Mouse (Mus musculus) intestine, embryonic 14.5 days (tissue): ENCODE measurements around the gene Gcn1l1. TPM values are rescaled to one million over a fixed set of nuclear protein-coding genes. Genes with fewer than 3 reads are reported as not detected.

Source experiments
- ATAC-seq: fragments of 200-750 bp; cut with Nextera tagmentation; replicated peaks from 2 replicates; pipeline ENCODE4 v1.8.0; 2017; ENCODE audit warnings: low read depth, moderate number of reproducible peaks, moderate TSS enrichment, moderate library complexity; ENCODE audit not compliant: low FRiP score, low TSS enrichment
- DNase-seq: peaks from one replicate; pipeline ENCODE4 v3.0.0-alpha.2; 2018; ENCODE audit warnings: low spot score
- H3K27ac ChIP-seq: fragments of 300-500 bp; sonication (generic); 2 replicates; pipeline ENCODE4 v1.5.1; 2014; ENCODE audit warnings: low read depth, mild to moderate bottlenecking, control low read depth
- H3K27me3 ChIP-seq: fragments of 300-500 bp; sonication (generic); replicated peaks from 2 replicates; pipeline ENCODE4 v1.6.1; 2014; ENCODE audit warnings: low read length, control low read depth; ENCODE audit not compliant: control insufficient read depth, insufficient read depth
- H3K36me3 ChIP-seq: fragments of 300-500 bp; sonication (generic); 2 replicates; pipeline ENCODE4 v1.6.1; 2014; ENCODE audit warnings: low read length, control low read depth; ENCODE audit not compliant: control insufficient read depth, insufficient read depth
- H3K4me1 ChIP-seq: fragments of 300-500 bp; sonication (generic); replicated peaks from 2 replicates; pipeline ENCODE4 v1.6.1; 2014; ENCODE audit warnings: low read length, control low read depth, mixed read lengths; ENCODE audit not compliant: control insufficient read depth, insufficient read depth
- H3K4me2 ChIP-seq: fragments of 300-500 bp; sonication (generic); 2 replicates; pipeline ENCODE4 v1.6.1; 2014; ENCODE audit warnings: low read length
- H3K4me3 ChIP-seq: fragments of 300-500 bp; sonication (generic); 2 replicates; pipeline ENCODE4 v1.5.1; 2014; ENCODE audit warnings: low read depth, low read length, control low read depth, mixed read lengths
- H3K9ac ChIP-seq: fragments of 300-500 bp; sonication (generic); 2 replicates; pipeline ENCODE4 v1.6.1; 2014; ENCODE audit warnings: mild to moderate bottlenecking, low read length
- H3K9me3 ChIP-seq: fragments of 300-500 bp; sonication (generic); 2 replicates; pipeline ENCODE4 v1.6.1; 2016; ENCODE audit warnings: low read length, control low read depth; ENCODE audit not compliant: control insufficient read depth
- WGBS: fragments of 180-500 bp; shearing (Covaris S2); extraction: QIAGEN DNeasy Blood & Tissue Kit; methylation state at CpG from one replicate; pipeline ENCODE4 v1.1.7; 2014; 5-methylcytosine and 5-hydroxymethylcytosine counted together
- polyA plus RNA-seq: library from polyadenylated mRNA; unstranded; fragments of >200 nt; fragmentation: Nextera tagmentation; extraction: Ambion mirVana; gene quantifications from 2 replicates; pipeline ENCODE4 v1.2.1, GENCODE M21; 2014

Gcn1l1 gene
- polyA plus RNA-seq, 1 experiment from 2014 or later: 44.8 TPM

DNA sequence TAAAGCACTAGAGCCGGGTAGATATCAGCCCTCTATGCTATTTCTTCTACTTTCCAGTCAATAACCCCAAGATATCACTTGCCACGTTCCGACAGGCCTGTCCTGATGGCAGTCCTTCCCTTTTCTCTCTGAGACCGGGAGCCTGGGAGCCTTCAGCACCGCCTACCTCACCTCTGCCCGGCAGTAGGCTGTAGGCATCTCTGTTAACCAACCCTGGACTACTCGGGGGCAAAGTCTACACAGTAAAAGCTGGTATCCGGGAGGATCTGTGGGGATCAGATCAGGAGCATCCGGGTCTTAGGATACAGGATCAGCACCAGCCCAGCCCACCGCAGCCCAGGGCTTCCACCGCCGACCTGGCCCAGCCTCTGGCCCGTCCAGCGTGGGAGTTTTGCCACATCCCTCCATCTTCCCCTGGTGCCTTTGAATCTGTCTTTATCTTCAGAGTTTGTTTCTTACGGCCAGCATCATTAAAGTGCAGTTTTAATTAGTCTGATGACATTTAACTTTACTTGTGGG, 42.0 kb upstream of the Gcn1l1 start:
- DNase-seq (no peak), ATAC-seq (no peak)
- Histone ChIP-seq H3K4me1 (peaks cover 38% of the 10 kb centered on the region), H3K9me3 (no peaks in the 10 kb centered on the region), H3K27me3 (no peaks in the 10 kb centered on the region), H3K27ac (peak overlapping the region; percentile 29; the same call in 1 of the 2 replicates), H3K9ac (no peak overlapping the region), H3K4me3 (no peak overlapping the region), H3K4me2 (no peak overlapping the region), H3K36me3 (no peaks in the 10 kb centered on the region)
- 67% methylated on average over 15 of the region's 15 CpGs for WGBS

DNA sequence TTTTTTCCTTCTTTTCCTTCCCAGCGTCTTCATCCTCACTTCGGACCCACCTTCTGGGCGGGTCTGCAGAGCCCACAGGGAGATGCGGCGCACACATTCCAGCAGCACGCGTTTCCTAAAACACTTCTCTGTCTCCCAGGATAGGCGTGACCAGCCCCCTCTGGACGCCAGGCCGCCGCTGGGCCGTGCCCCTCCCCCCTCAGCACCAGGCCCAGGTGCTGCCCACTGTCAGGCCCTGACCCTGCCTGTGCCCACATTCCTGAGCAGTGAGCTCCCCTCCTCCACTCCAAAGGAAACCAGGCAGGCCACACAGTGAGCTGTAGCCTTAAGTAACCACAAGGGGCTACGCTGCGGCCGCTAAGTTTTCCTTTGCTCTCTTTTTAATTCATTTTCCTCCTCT, 41.1 kb upstream of the Gcn1l1 start:
- 0 out of 2 replicates have a peak overlapping the region, but pooled peaks have one; percentile 25 for H3K9ac ChIP-seq
- no peaks in the 10 kb centered on the region for H3K9me3 ChIP-seq
- H3K27me3 ChIP-seq: no peaks in the 10 kb centered on the region
- no peaks in the 10 kb centered on the region for H3K36me3 ChIP-seq
- peaks cover 41% of the 10 kb centered on the region for H3K4me1 ChIP-seq
- DNase-seq (no peak), ATAC-seq (peak; percentile 52)
- whole genome bisulfite sequencing: 9% methylated on average over 15 of the region's 15 CpGs
- H3K4me2 ChIP-seq: peak overlapping the region; percentile 29; the same call in 1 of the 2 replicates
- H3K4me3 ChIP-seq: no peak overlapping the region
- peak overlapping the region; percentile 57 for H3K27ac ChIP-seq

DNA sequence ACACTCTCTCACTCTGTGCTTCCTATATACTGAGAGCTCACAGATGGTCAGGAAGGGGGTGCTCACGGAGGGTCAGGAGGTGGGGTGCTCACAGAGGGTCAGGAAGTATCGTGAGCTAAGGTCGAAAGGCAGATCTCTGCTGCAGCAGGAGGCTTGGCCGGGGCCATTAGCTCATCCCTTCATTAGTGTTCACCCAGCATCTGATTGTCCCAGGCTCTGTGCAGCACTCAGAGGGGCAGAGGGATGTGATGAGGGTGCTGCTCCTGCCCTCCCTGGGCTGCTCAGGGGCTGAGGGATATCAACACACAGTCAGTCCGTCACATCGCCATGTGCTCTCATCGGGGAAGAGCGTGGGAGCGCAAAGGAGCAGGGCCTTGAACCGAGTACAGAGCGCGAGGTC, 40.6 kb upstream of the Gcn1l1 start:
- Histone ChIP-seq H3K9ac (0 out of 2 replicates have a peak overlapping the region, but pooled peaks have one; percentile 25), H3K4me2 (0 out of 2 replicates have a peak overlapping the region, but pooled peaks have one; percentile 29), H3K27me3 (no peaks in the 10 kb centered on the region), H3K4me3 (no peak overlapping the region), H3K27ac (peak overlapping the region; percentile 57), H3K36me3 (no peaks in the 10 kb centered on the region), H3K9me3 (no peaks in the 10 kb centered on the region), H3K4me1 (peaks cover 46% of the 10 kb centered on the region)
- no peak for ATAC-seq
- 36% methylated on average over 12 of the region's 12 CpGs for WGBS
- no peak for DNase-seq

DNA sequence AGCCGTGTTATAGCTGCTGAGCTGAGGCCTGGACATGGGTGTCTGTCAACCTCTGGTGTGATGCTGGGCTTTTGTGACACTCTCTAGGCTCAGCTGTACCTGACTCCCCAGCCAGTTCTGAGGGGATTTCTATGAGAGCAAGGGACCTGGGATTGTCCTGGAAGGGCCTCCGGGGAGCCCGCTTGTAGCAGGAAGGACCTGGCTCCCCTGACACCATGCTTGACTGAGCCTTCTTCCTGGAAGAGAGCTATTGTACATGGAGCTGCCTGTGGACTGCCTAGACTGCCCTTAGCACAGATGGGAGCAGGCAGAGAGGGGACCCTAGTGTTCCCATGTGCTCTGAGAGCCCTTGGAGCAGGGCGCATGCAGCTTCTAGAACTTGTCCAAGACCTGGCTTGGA, 39.6 kb upstream of the Gcn1l1 start:
- no peak overlapping the region for H3K4me2 ChIP-seq
- H3K27me3 ChIP-seq: no peaks in the 10 kb centered on the region
- H3K27ac ChIP-seq: no peak overlapping the region
- H3K36me3 ChIP-seq: no peaks in the 10 kb centered on the region
- no peak for ATAC-seq
- H3K9me3 ChIP-seq: no peaks in the 10 kb centered on the region
- no peak overlapping the region for H3K4me3 ChIP-seq
- DNase-seq: no peak
- H3K4me1 ChIP-seq: peaks cover 53% of the 10 kb centered on the region
- 94% methylated on average over 4 of the region's 4 CpGs for WGBS
- H3K9ac ChIP-seq: no peak overlapping the region

DNA sequence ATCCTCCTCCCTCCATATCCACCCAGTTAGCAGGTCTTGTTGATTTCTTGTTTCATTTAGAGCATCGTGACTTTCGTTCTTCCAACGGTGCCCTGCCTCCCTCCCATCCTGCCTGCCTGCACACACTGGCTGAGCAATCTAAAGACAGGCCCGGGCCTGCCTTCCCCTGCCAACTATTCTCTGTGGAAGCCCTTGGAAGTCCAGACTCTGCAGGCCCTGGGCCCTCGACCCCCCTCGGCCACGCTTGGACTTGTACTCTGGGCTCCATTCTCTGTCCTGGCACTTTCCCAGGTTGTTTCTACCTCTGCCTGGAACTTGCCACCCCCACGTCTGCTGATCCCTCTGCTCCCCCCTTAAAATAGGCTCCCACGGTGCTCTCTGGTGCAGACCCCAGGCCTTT, 39.1 kb upstream of the Gcn1l1 start:
- 82% methylated on average over 9 of the region's 9 CpGs for WGBS
- Histone ChIP-seq H3K27ac (no peak overlapping the region), H3K4me2 (no peak overlapping the region), H3K4me3 (no peak overlapping the region), H3K4me1 (peaks cover 54% of the 10 kb centered on the region), H3K9ac (no peak overlapping the region), H3K27me3 (no peaks in the 10 kb centered on the region), H3K36me3 (no peaks in the 10 kb centered on the region), H3K9me3 (no peaks in the 10 kb centered on the region)
- DNase-seq (no peak), ATAC-seq (no peak)

DNA sequence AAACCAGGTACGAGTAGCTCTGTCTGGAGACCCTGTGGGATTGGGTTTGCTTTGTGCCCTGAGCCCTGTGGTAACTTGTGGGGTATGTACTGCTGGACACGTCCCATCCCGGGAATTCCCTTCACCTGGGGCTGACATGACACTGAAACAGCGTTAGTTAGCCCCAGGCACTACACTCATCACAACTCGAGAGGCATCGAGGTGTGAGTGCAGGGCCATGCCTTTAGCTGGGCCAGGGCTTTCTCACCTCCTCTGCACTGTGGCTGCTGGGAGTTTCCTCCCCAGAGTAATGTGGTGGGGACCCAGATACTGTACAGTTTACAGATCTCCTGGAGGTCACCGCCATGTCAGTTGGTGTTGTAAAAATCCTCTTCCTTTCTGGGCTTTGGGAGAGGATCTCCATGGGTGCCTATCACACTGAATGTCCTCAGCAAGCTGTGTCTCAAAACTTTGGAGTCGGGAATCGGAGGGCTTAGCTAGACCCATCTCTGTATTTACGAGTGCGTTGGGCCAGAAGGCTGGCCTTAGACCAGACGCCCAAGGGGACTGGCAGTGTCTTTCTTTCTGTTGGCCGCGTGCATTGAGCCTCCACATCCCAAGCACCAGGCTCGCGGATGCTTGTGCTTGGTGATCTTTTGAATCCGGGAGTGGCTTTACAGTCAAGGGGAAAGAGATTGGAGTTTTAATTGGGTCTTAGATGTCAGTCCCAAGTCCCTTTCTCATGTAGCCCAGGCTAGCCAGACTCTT, 38.4 kb upstream of the Gcn1l1 start:
- no peak overlapping the region for H3K4me3 ChIP-seq

DNA sequence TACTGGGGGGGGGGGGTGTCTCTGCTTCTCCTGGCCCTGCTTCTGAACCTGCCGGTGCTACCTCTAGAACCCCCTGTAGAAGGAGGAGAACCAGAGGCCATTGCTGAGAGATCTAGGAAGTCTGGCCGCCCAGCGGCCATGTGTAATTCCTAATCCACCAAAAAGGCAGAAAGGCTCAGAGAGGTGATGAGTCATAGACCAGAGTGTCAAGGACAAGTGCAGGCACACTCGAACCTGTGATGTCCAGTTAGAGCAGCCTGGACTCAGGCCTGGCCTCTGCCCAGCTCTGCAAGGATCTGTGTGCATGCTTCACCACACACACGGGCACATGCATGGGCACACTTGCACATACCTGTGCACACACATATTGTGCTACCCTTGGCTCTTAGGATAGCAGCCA, 36.9 kb upstream of the Gcn1l1 start:
- DNase-seq (no peak), ATAC-seq (no peak)
- H3K9me3 ChIP-seq: no peaks in the 10 kb centered on the region
- H3K4me3 ChIP-seq: no peak overlapping the region
- 88% methylated on average over 5 of the region's 5 CpGs for whole genome bisulfite sequencing
- no peak overlapping the region for H3K4me2 ChIP-seq
- H3K27ac ChIP-seq: no peak overlapping the region
- no peak overlapping the region for H3K9ac ChIP-seq
- H3K36me3 ChIP-seq: no peaks in the 10 kb centered on the region
- H3K4me1 ChIP-seq: peaks cover 61% of the 10 kb centered on the region
- no peaks in the 10 kb centered on the region for H3K27me3 ChIP-seq

More for the DNA sequence above, 38.4 kb upstream of the Gcn1l1 start:
- Histone ChIP-seq H3K4me1 (peaks cover 57% of the 10 kb centered on the region), H3K9ac (no peak overlapping the region), H3K27me3 (no peaks in the 10 kb centered on the region), H3K9me3 (no peaks in the 10 kb centered on the region), H3K4me2 (no peak overlapping the region), H3K36me3 (no peaks in the 10 kb centered on the region), H3K27ac (no peak overlapping the region)
- DNase-seq (no peak), ATAC-seq (no peak)
- 89% methylated on average over 17 of the region's 17 CpGs for WGBS

DNA sequence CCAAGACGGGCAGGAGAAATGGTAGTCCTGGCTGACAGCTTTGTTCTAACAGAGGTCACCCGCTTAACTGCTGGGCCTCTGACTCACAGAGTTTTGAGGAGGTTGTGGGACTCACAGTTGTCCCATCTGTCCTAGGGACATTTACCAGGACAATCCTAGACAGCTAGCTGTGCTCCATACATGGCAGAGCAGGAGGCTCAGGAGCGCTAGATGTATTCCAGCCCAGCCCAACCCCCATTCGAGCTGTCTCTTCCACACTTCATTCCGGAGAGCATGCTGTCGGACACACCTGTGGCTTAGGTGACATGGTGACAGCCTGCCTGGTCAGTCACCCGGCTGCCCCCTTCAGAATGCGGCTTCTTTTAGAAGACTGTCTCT, 35.7 kb upstream of the Gcn1l1 start:
- DNase-seq (no peak), ATAC-seq (no peak)
- H3K4me3 ChIP-seq: no peak overlapping the region
- H3K27me3 ChIP-seq: no peaks in the 10 kb centered on the region
- peaks cover 65% of the 10 kb centered on the region for H3K4me1 ChIP-seq
- peak overlapping the region; percentile 62 for H3K27ac ChIP-seq
- H3K36me3 ChIP-seq: no peaks in the 10 kb centered on the region
- H3K9me3 ChIP-seq: no peaks in the 10 kb centered on the region
- no peak overlapping the region for H3K9ac ChIP-seq
- H3K4me2 ChIP-seq: peak overlapping the region; percentile 24
- 34% methylated on average over 8 of the region's 8 CpGs for WGBS
